Mouse (Mus musculus) v-Abl transformed pro-B cells (cell line): ENCODE measurements around the gene Abat.

Source experiments
- in situ Hi-C, 2 experiments: fragments of 400-800 bp; cut with MboI; formaldehyde crosslinking; loops; one replicate each; pipeline ENCODE4 v1.15.1; 2025; ENCODE audit not compliant: unreplicated experiment in 2 of 2

The Abat gene

GRCm38 (mm10) chr16:8667814-8668213, 154.6 kb downstream of the Abat start:
- in situ Hi-C loops = no loop called here

GRCm38 (mm10) chr16:8668386-8668785, 155.2 kb downstream of the Abat start:
- in situ Hi-C loops = no loop called here

- in situ Hi-C loops = no loop called here
Observed at GRCm38 (mm10) chr16:8669432-8669831, 156.2 kb downstream of the Abat start.

GRCm38 (mm10) chr16:8670041-8671035, 157.1 kb downstream of the Abat start:
- in situ Hi-C loops = loop anchor here in 1 of 2 experiments (5.0 kb wide), 1 partner anchor 33 kb away; the partner anchor contains the start of genes Pmm2 and Tmem186
